8 mouse cellular contexts compared by ENCODE assay signal in genomic region chr8:111055661-111056060, GRCm38 (mm10). TPM values are rescaled to one million over a fixed set of nuclear protein-coding genes. Genes with fewer than 3 reads are reported as not detected.
DNase-seq lines count a peak whose midpoint lies in the region; ATAC-seq and TF ChIP-seq lines count a peak whose summit lies in the region.
"Had no signal": no experiment of that assay in that cellular context is flagged by ENCODE, and none has a peak within 500 bp of the region (broad histone marks: within the 10 kb centered on the region; RNA-seq: fewer than 3 reads in every experiment).

No protein-coding gene starts in this region.

- H3K27me3 ChIP-seq in liver, embryonic 11.5 days (replicated peaks; ENCODE audit: control insufficient read depth, insufficient read depth, low read length) = no peaks in the 10 kb centered on the region
- H3K27me3 ChIP-seq in forebrain, embryonic 12.5 days = no peaks in the 10 kb centered on the region; the same call in 1 of the 2 replicates
- H3K27me3 ChIP-seq in liver, embryonic 13.5 days = no peaks in the 10 kb centered on the region
- H3K27me3 ChIP-seq in stomach, postnatal 0 days (ENCODE audit: control insufficient read depth, insufficient read depth, low read length) = no peaks in the 10 kb centered on the region

- no peak for DNase-seq in liver, embryonic 11.5 days (ENCODE audit: low spot score)
- no peak for DNase-seq in liver
- DNase-seq in liver, embryonic 13.5 days = peak; percentile 18
- no peak for DNase-seq in stomach, postnatal 0 days (ENCODE audit: low spot score)
- DNase-seq in MN1 (ENCODE audit: low spot score) = no peak
- no peak for DNase-seq in ovary, postnatal 14 days (ENCODE audit: low spot score)

- H3K4me2 ChIP-seq in liver, embryonic 11.5 days = peak overlapping the region; percentile 8; the same call in 1 of the 2 replicates
- H3K4me2 ChIP-seq in forebrain, embryonic 12.5 days = no peak overlapping the region
- H3K4me2 ChIP-seq in liver, embryonic 13.5 days = peak overlapping the region; percentile 100
- H3K4me2 ChIP-seq in stomach, postnatal 0 days (replicated peaks; ENCODE audit: low read depth) = no peak overlapping the region

- H3K36me3 ChIP-seq in liver, embryonic 11.5 days (ENCODE audit: control insufficient read depth, insufficient read depth, low read length) = peaks cover 46% of the 10 kb centered on the region
- H3K36me3 ChIP-seq in forebrain, embryonic 12.5 days (replicated peaks) = peaks cover 62% of the 10 kb centered on the region
- peaks cover 53% of the 10 kb centered on the region for H3K36me3 ChIP-seq in liver, embryonic 13.5 days
- peaks cover 33% of the 10 kb centered on the region for H3K36me3 ChIP-seq in stomach, postnatal 0 days (ENCODE audit: control insufficient read depth, insufficient read depth, low read length)

- TF ChIP-seq CTCF in stomach, postnatal 0 days (IDR thresholded peaks at IDR 0.05; ENCODE audit: low read depth) = no peak

- WGBS in liver, embryonic 11.5 days = 65% methylated on average over 2 of the region's 2 CpGs
- 73% methylated on average over 2 of the region's 2 CpGs for WGBS in forebrain, embryonic 12.5 days
- 61% methylated on average over 2 of the region's 2 CpGs for WGBS in liver, embryonic 13.5 days (ENCODE audit: insufficient replicate concordance)
- WGBS in stomach, postnatal 0 days = 65% methylated on average over 2 of the region's 2 CpGs

- no peak for TF ChIP-seq EP300 in stomach, postnatal 0 days (optimal IDR thresholded peaks at IDR 0.05)

- H3K9me3 ChIP-seq in liver, embryonic 11.5 days (ENCODE audit: control insufficient read depth, low read length) = no peaks in the 10 kb centered on the region
- no peaks in the 10 kb centered on the region for H3K9me3 ChIP-seq in forebrain, embryonic 12.5 days
- H3K9me3 ChIP-seq in liver, embryonic 13.5 days (replicated peaks) = no peaks in the 10 kb centered on the region
- H3K9me3 ChIP-seq in stomach, postnatal 0 days (ENCODE audit: control insufficient read depth, low read length) = no peaks in the 10 kb centered on the region

- peak; percentile 59 for ATAC-seq in liver, embryonic 11.5 days (replicated peaks; ENCODE audit: low FRiP score)
- peak; percentile 40; the same call in 1 of the 2 replicates for ATAC-seq in forebrain, embryonic 12.5 days (ENCODE audit: low FRiP score)
- peak; percentile 55 for ATAC-seq in liver, embryonic 13.5 days (ENCODE audit: low read depth)
- ATAC-seq in stomach, postnatal 0 days (ENCODE audit: low FRiP score, low TSS enrichment) = peak; percentile 48

- 0 out of 2 replicates have a peak overlapping the region, but pooled peaks have one; percentile 96 for H3K9ac ChIP-seq in liver, embryonic 11.5 days (ENCODE audit: low read depth, low read length)
- H3K9ac ChIP-seq in forebrain, embryonic 12.5 days = no peak overlapping the region
- H3K9ac ChIP-seq in liver, embryonic 13.5 days = peak overlapping the region; percentile 94
- H3K9ac ChIP-seq in stomach, postnatal 0 days (ENCODE audit: low read length) = no peak overlapping the region

- peaks cover 31% of the 10 kb centered on the region for H3K4me1 ChIP-seq in liver, embryonic 11.5 days (replicated peaks; ENCODE audit: control insufficient read depth, insufficient read depth, low read length)
- peaks cover 13% of the 10 kb centered on the region for H3K4me1 ChIP-seq in forebrain, embryonic 12.5 days
- H3K4me1 ChIP-seq in liver, embryonic 13.5 days (replicated peaks) = peaks cover 56% of the 10 kb centered on the region
- H3K4me1 ChIP-seq in stomach, postnatal 0 days (replicated peaks; ENCODE audit: control insufficient read depth, insufficient read depth) = peaks cover 4% of the 10 kb centered on the region; the same call in 1 of the 2 replicates

- 0 out of 2 replicates have a peak overlapping the region, but pooled peaks have one; percentile 91 for H3K27ac ChIP-seq in liver, embryonic 11.5 days (ENCODE audit: low read depth, low read length)
- H3K27ac ChIP-seq in forebrain, embryonic 12.5 days = no peak overlapping the region
- H3K27ac ChIP-seq in liver, embryonic 13.5 days = peak overlapping the region; percentile 90
- no peak overlapping the region for H3K27ac ChIP-seq in stomach, postnatal 0 days (replicated peaks)

- peak overlapping the region; percentile 95 for H3K4me3 ChIP-seq in liver, embryonic 11.5 days (ENCODE audit: low read depth, low read length)
- H3K4me3 ChIP-seq in forebrain, embryonic 12.5 days (replicated peaks) = peak overlapping the region; percentile 99
- H3K4me3 ChIP-seq in liver, embryonic 13.5 days (replicated peaks) = peak overlapping the region; percentile 94
- H3K4me3 ChIP-seq in stomach, postnatal 0 days (ENCODE audit: low read depth, low read length) = no peak overlapping the region

RNA-seq across cellular contexts. Expression of gene Exosc6, which starts 0.5 kb away (rescaled TPM):
- polyA plus RNA-seq in liver, embryonic 11.5 days (2014; fragmentation: Nextera tagmentation; extraction: Ambion mirVana) = 25.7 and 31.6 TPM in 2 replicates
- 1.5 TPM in 1 of 2 replicates, not detected in the other for polyA plus RNA-seq in forebrain, embryonic 12.5 days (2016; fragmentation: Nextera tagmentation; extraction: Ambion mirVana)
- 1.8 and 7.8 TPM in 2 replicates for polyA plus RNA-seq in liver, embryonic 13.5 days (2015; fragmentation: Nextera tagmentation; extraction: Ambion mirVana)
- polyA plus RNA-seq in stomach, postnatal 0 days (2015; fragmentation: Nextera tagmentation; extraction: Ambion mirVana) = 8.6 and 10.0 TPM in 2 replicates
- polyA plus RNA-seq: cerebellum, adult 2 months had no signal

RNA-seq across cellular contexts. Expression of gene Aars, which starts 22.7 kb away (rescaled TPM):
- polyA plus RNA-seq in liver, embryonic 11.5 days (2014; fragmentation: Nextera tagmentation; extraction: Ambion mirVana) = 86.5 and 96.2 TPM in 2 replicates
- 84.6 and 86.4 TPM in 2 replicates for polyA plus RNA-seq in forebrain, embryonic 12.5 days (2016; fragmentation: Nextera tagmentation; extraction: Ambion mirVana)
- 55.5 and 66.2 TPM in 2 replicates for polyA plus RNA-seq in liver, embryonic 13.5 days (2015; fragmentation: Nextera tagmentation; extraction: Ambion mirVana)
- polyA plus RNA-seq in stomach, postnatal 0 days (2015; fragmentation: Nextera tagmentation; extraction: Ambion mirVana) = 27.4 and 28.8 TPM in 2 replicates

RNA-seq across cellular contexts. Expression of gene Ddx19b, which starts 24.1 kb away (rescaled TPM):
- polyA plus RNA-seq in liver, embryonic 11.5 days (2014; fragmentation: Nextera tagmentation; extraction: Ambion mirVana) = 7.1 TPM in 2 replicates
- 10.5 and 12.0 TPM in 2 replicates for polyA plus RNA-seq in forebrain, embryonic 12.5 days (2016; fragmentation: Nextera tagmentation; extraction: Ambion mirVana)
- polyA plus RNA-seq in liver, embryonic 13.5 days (2015; fragmentation: Nextera tagmentation; extraction: Ambion mirVana) = 3.4 and 4.0 TPM in 2 replicates
- polyA plus RNA-seq in stomach, postnatal 0 days (2015; fragmentation: Nextera tagmentation; extraction: Ambion mirVana) = 4.1 and 4.8 TPM in 2 replicates

RNA-seq across cellular contexts. Expression of gene Clec18a, which starts 36.6 kb away (rescaled TPM):
- polyA plus RNA-seq in liver, embryonic 11.5 days (2014; fragmentation: Nextera tagmentation; extraction: Ambion mirVana) = not detected in 2 replicates
- 0.43 and 0.63 TPM in 2 replicates for polyA plus RNA-seq in forebrain, embryonic 12.5 days (2016; fragmentation: Nextera tagmentation; extraction: Ambion mirVana)
- polyA plus RNA-seq in liver, embryonic 13.5 days (2015; fragmentation: Nextera tagmentation; extraction: Ambion mirVana) = not detected in 2 replicates
- polyA plus RNA-seq in stomach, postnatal 0 days (2015; fragmentation: Nextera tagmentation; extraction: Ambion mirVana) = not detected in 2 replicates

RNA-seq across cellular contexts. Expression of gene Pdpr, which starts 38.8 kb away (rescaled TPM):
- polyA plus RNA-seq in liver, embryonic 11.5 days (2014; fragmentation: Nextera tagmentation; extraction: Ambion mirVana) = 5.1 and 5.3 TPM in 2 replicates
- 14.4 TPM in 2 replicates for polyA plus RNA-seq in forebrain, embryonic 12.5 days (2016; fragmentation: Nextera tagmentation; extraction: Ambion mirVana)
- polyA plus RNA-seq in liver, embryonic 13.5 days (2015; fragmentation: Nextera tagmentation; extraction: Ambion mirVana) = 2.9 and 3.9 TPM in 2 replicates
- 4.9 and 5.8 TPM in 2 replicates for polyA plus RNA-seq in stomach, postnatal 0 days (2015; fragmentation: Nextera tagmentation; extraction: Ambion mirVana)

Comparison
In these comparisons a context has a peak if more than half of its experiments do, and no peak if none do; other contexts are left out.
1. H3K27ac ChIP-seq: peak in liver, embryonic 11.5 days (single experiment) and liver, embryonic 13.5 days (single experiment); none in forebrain, embryonic 12.5 days (single experiment) and stomach, postnatal 0 days (single experiment).
2. H3K4me2 ChIP-seq: peak in liver, embryonic 11.5 days (single experiment) and liver, embryonic 13.5 days (single experiment); none in forebrain, embryonic 12.5 days (single experiment) and stomach, postnatal 0 days (single experiment).
3. H3K9ac ChIP-seq: peak in liver, embryonic 11.5 days (single experiment) and liver, embryonic 13.5 days (single experiment); none in forebrain, embryonic 12.5 days (single experiment) and stomach, postnatal 0 days (single experiment).
4. Peak in every context shown above with its lines, with median percentiles within 50 percentile points of each other: ATAC-seq.